Comparison of ENCODE assay signal across 15 mouse cellular contexts in the genomic region with DNA sequence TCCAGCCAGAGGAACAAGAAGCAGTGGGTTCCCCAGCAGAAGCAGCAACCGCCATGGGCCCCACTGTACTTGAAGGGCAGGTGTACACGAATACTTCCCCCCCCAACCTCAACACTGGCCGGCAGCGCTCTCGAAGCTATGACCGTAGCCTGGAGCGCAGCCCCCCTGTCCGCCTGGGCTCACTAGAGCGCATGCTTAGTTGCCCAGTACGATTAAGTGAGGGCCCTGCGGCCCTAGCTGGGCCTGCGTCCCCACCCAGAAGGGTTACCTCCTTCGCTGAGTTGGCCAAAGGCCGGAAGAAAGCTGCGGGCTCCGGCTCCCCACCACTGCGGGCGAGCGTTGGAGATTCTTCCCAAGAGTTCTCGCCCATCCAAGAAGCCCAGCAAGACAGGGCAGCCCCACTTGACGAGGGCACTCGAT. TPM values are rescaled to one million over a fixed set of nuclear protein-coding genes. Genes with fewer than 3 reads are reported as not detected.
"Had no signal": no experiment of that assay in that cellular context is flagged by ENCODE, and none has a peak within 500 bp of the region (broad histone marks: within the 10 kb centered on the region; RNA-seq: fewer than 3 reads in every experiment).

No protein-coding gene starts in this region.

- H3K9me3 ChIP-seq: limb, embryonic 12.5 days; midbrain, embryonic 13.5 days; neural tube, embryonic 15.5 days had no signal

- ATAC-seq: midbrain, embryonic 13.5 days had no signal

- DNase-seq: kidney, adult 18-20 months; kidney, postnatal 14 days; layer of hippocampus, postnatal 36 days; liver; lung, embryonic 14.5 days; right cerebral cortex, adult 18-20 months; right cerebral cortex, postnatal 25 days; thymus, postnatal 36 days had no signal

- H3K4me3 ChIP-seq: limb, embryonic 12.5 days; midbrain, embryonic 13.5 days; myocyte; neural tube, embryonic 15.5 days had no signal

- H3K27me3 ChIP-seq: midbrain, embryonic 13.5 days; neural tube, embryonic 15.5 days had no signal

- H3K9ac ChIP-seq: limb, embryonic 12.5 days; liver, embryonic 14.5 days; lung, embryonic 14.5 days; midbrain, embryonic 13.5 days; neural tube, embryonic 15.5 days had no signal

- H3K4me2 ChIP-seq: limb, embryonic 12.5 days; lung, embryonic 14.5 days; midbrain, embryonic 13.5 days; neural tube, embryonic 15.5 days had no signal

- H3K27ac ChIP-seq: limb, embryonic 12.5 days; liver, embryonic 14.5 days; midbrain, embryonic 13.5 days; neural tube, embryonic 15.5 days had no signal

RNA-seq across cellular contexts. Expression of gene Fam166b, which starts 12.9 kb away (rescaled TPM):
- total RNA-seq: megakaryocyte-erythroid progenitor cell, adult 5-6 weeks had no signal
- polyA plus RNA-seq: limb, embryonic 12.5 days; liver, embryonic 14.5 days; stomach, embryonic 16.5 days had no signal

RNA-seq across cellular contexts. Expression of gene Cd72, which starts 38.3 kb away (rescaled TPM):
- total RNA-seq: layer of hippocampus, postnatal 36 days had no signal
